Mouse (Mus musculus) embryonic facial prominence, embryonic 10.5 days (tissue): ENCODE results near the gene Slc9b2. TPM values are rescaled to one million over a fixed set of nuclear protein-coding genes. Genes with fewer than 3 reads are reported as not detected.

Experiments
- DNase-seq: peaks from one replicate; pipeline ENCODE4 v3.0.0-alpha.2; 2017; ENCODE audit warnings: low spot score
- H3K27ac ChIP-seq: fragments of 300-500 bp; sonication (generic); replicated peaks from 2 replicates; pipeline ENCODE4 v1.5.1; 2016; ENCODE audit warnings: mild to moderate bottlenecking
- H3K27me3 ChIP-seq: fragments of 300-500 bp; sonication (generic); replicated peaks from 2 replicates; pipeline ENCODE4 v1.6.1; 2016; ENCODE audit warnings: low read depth, mild to moderate bottlenecking; ENCODE audit not compliant: poor library complexity, severe bottlenecking
- H3K36me3 ChIP-seq: fragments of 300-500 bp; sonication (generic); replicated peaks from 2 replicates; pipeline ENCODE4 v1.6.1; 2016; ENCODE audit warnings: mild to moderate bottlenecking, moderate library complexity
- H3K4me1 ChIP-seq: fragments of 300-500 bp; sonication (generic); 2 replicates; pipeline ENCODE4 v1.6.1; 2016
- H3K4me3 ChIP-seq: fragments of 300-500 bp; sonication (generic); 2 replicates; pipeline ENCODE4 v1.5.1; 2016; ENCODE audit warnings: mild to moderate bottlenecking, moderate library complexity
- H3K9me3 ChIP-seq: fragments of 300-500 bp; sonication (generic); 2 replicates; pipeline ENCODE4 v1.6.1; 2016; ENCODE audit warnings: mild to moderate bottlenecking
- WGBS: fragments of 180-500 bp; shearing (Covaris S2); methylation state at CpG from one replicate; pipeline ENCODE4 v1.1.7; 2016; 5-methylcytosine and 5-hydroxymethylcytosine counted together
- polyA plus RNA-seq: library from polyadenylated mRNA; unstranded; fragments of >200 nt; fragmentation: Nextera tagmentation; extraction: Ambion mirVana; gene quantifications from 2 replicates; pipeline ENCODE4 v1.2.1, GENCODE M21; 2016

Gene Slc9b2
- polyA plus RNA-seq, 1 experiment from 2014 or later: 3.0 TPM

- WGBS: 89% methylated on average over 8 of the region's 8 CpGs
- Histone ChIP-seq H3K9me3 (no peaks in the 10 kb centered on the region), H3K36me3 (no peaks in the 10 kb centered on the region), H3K27me3 (no peaks in the 10 kb centered on the region), H3K4me1 (no peaks in the 10 kb centered on the region), H3K27ac (no peak overlapping the region), H3K4me3 (no peak overlapping the region)
- DNase-seq: no peak
These were observed 19.3 kb upstream of the Slc9b2 start for GRCm38 (mm10) chr3:135288138-135288750.

- WGBS: 84% methylated on average over 1 of the region's 1 CpGs
- Histone ChIP-seq H3K9me3 (no peaks in the 10 kb centered on the region), H3K27me3 (no peaks in the 10 kb centered on the region), H3K4me1 (peaks cover 3% of the 10 kb centered on the region; the same call in 1 of the 2 replicates), H3K36me3 (no peaks in the 10 kb centered on the region), H3K4me3 (no peak overlapping the region), H3K27ac (no peak overlapping the region)
- no peak for DNase-seq
These were observed 18.4 kb upstream of the Slc9b2 start for GRCm38 (mm10) chr3:135289148-135289547.

DNA sequence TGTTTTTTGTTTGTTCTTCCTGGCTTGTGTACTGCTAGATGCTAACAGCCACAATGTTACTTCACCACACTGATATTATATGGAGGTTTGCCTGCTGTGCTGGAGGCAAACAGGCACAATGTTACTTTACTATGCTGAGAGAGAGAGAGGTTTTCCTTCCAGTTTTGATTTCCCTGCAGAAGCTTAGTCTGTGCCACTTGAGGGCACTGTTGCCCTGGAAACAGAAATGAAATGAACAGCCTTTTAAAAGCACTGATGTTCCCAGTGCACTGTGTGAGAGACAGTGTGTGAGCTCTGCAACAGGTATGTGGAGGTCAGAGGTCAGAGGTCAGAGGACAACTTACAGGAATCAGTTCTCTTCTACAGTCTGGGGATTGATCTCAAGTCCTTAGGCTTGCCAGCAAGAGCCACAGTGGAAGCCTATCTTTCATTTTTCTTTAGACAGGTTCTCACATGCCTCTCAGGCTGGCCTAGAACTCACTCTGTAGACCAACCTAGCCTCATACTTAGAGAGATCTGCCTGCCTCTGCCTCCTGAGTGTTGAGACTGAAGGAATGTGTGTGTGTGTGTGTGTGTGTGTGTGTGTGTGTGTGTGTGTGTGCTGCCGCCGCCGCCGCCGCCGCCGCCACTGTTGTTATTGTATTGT is 17.1 kb upstream of the Slc9b2 start:
- peak; percentile 58 for DNase-seq

DNA sequence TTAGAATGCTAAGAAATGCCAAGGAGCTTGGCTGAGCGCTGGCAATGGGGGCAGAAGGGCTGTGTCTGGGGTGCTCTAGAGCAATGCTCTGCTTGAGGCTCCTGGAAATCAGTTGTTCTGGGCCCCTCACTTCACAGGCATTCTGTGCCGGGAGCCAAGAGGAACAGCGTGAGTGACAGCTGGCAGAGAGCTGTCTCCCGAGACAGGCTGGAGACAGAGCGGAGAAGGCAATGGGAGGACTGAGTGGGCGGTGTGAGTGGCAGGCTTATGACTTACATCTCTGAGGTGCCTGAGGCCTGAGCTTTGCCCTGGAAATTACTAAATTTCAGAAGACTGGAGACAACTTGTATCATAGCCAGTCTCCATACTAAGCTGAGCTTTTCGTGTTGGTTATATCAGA is 13.8 kb upstream of the Slc9b2 start:
- Histone ChIP-seq H3K36me3 (no peaks in the 10 kb centered on the region), H3K4me1 (peaks cover 3% of the 10 kb centered on the region; the same call in 1 of the 2 replicates), H3K9me3 (no peaks in the 10 kb centered on the region), H3K4me3 (no peak overlapping the region), H3K27me3 (no peaks in the 10 kb centered on the region), H3K27ac (no peak overlapping the region)
- no peak for DNase-seq
- 53% methylated on average over 7 of the region's 7 CpGs for WGBS

More for the DNA sequence above, 17.1 kb upstream of the Slc9b2 start:
- Histone ChIP-seq H3K27ac (no peak overlapping the region), H3K4me3 (no peak overlapping the region), H3K4me1 (peaks cover 3% of the 10 kb centered on the region; the same call in 1 of the 2 replicates), H3K9me3 (no peaks in the 10 kb centered on the region), H3K27me3 (no peaks in the 10 kb centered on the region), H3K36me3 (no peaks in the 10 kb centered on the region)
- 98% methylated on average over 6 of the region's 7 CpGs for WGBS

GRCm38 (mm10) chr3:135295559-135295958 is 11.9 kb upstream of the Slc9b2 start:
- Histone ChIP-seq H3K36me3 (no peaks in the 10 kb centered on the region), H3K4me3 (no peak overlapping the region), H3K4me1 (peaks cover 3% of the 10 kb centered on the region; the same call in 1 of the 2 replicates), H3K27ac (no peak overlapping the region), H3K27me3 (no peaks in the 10 kb centered on the region), H3K9me3 (no peaks in the 10 kb centered on the region)
- DNase-seq: no peak
- WGBS: 83% methylated on average over 1 of the region's 1 CpGs

DNA sequence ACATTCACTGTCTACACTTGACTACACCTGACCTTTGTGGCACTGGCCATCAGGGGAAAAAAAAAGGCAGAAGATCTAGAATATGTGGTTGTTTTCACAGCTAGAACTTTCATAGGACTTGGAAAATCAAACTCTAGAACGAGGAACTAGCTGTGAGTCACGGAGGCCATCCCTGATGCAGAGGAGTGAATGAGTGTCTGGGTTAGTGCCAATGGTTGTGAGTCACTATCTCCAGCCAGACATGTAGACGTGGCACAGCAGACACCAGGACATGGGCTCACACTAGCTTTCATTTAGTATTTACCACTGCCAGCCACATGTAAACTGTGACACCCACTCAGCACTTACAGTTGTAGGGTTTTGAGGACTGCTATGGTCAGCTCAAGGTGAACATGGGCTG is 8.9 kb upstream of the Slc9b2 start:
- Histone ChIP-seq H3K27me3 (no peaks in the 10 kb centered on the region), H3K36me3 (no peaks in the 10 kb centered on the region), H3K4me3 (no peak overlapping the region), H3K4me1 (peaks cover 8% of the 10 kb centered on the region), H3K9me3 (no peaks in the 10 kb centered on the region), H3K27ac (no peak overlapping the region)
- 82% methylated on average over 3 of the region's 3 CpGs for WGBS
- DNase-seq: no peak

DNA sequence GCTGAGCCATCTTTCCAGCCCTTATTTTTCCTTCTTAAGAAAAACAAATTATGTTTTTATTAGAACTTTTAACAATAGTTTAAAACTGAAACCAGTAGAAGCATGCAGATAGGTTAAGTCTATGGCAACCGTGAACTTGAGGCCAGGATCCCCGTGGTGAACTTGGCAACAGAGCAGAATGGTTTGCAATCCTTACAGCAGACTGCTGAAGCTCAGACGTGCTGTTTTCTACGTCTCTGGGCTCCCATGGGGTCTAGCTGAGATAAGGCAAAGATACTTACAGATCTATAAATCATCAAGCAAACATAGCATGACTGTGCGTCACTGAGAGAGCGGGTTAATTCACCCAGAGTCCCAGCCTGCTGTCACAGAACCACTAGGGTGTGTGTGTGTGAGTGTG is 7.4 kb upstream of the Slc9b2 start:
- H3K9me3 ChIP-seq: no peaks in the 10 kb centered on the region
- 77% methylated on average over 6 of the region's 6 CpGs for WGBS
- H3K36me3 ChIP-seq: no peaks in the 10 kb centered on the region
- H3K4me1 ChIP-seq: peaks cover 18% of the 10 kb centered on the region
- no peak for DNase-seq
- no peak overlapping the region for H3K4me3 ChIP-seq
- no peak overlapping the region for H3K27ac ChIP-seq
- no peaks in the 10 kb centered on the region for H3K27me3 ChIP-seq

- Histone ChIP-seq H3K4me3 (no peak overlapping the region), H3K36me3 (no peaks in the 10 kb centered on the region), H3K27ac (no peak overlapping the region), H3K9me3 (no peaks in the 10 kb centered on the region), H3K4me1 (peaks cover 35% of the 10 kb centered on the region), H3K27me3 (peaks cover 20% of the 10 kb centered on the region)
- 20% methylated on average over 6 of the region's 6 CpGs for WGBS
- DNase-seq: no peak
These were observed 3.4 kb upstream of the Slc9b2 start for GRCm38 (mm10) chr3:135304060-135304459.

DNA sequence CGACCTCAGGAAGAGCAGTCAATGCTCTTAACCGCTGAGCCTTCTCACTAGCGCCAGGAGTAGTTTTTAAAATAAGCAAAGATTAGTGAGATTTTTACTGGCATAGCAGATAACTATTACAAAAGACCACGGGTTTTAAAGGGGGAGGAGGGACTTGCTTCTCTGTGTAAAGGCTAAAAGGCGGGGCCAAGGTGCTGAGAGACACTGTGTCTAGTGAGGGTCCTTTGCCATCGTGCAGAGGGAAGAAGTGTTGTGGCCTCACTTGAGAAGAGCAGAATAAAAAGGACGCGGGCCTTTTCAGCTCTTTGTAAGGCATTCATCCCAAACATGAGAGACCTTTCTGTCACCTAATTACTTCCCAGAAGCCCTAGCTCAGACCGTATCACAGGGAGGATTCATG is 2.9 kb upstream of the Slc9b2 start:
- WGBS: 17% methylated on average over 9 of the region's 9 CpGs
- no peak overlapping the region for H3K27ac ChIP-seq

GRCm38 (mm10) chr3:135312916-135313491 is 5.5 kb downstream of the Slc9b2 start:
- no peaks in the 10 kb centered on the region for H3K9me3 ChIP-seq
- WGBS: 20% methylated on average over 2 of the region's 2 CpGs
- H3K36me3 ChIP-seq: no peaks in the 10 kb centered on the region
- H3K27me3 ChIP-seq: 0 out of 2 replicates have a peak, but pooled peaks cover 5% of the 10 kb centered on the region
- no peak overlapping the region for H3K4me3 ChIP-seq
- H3K27ac ChIP-seq: no peak overlapping the region
- peaks cover 12% of the 10 kb centered on the region for H3K4me1 ChIP-seq
- no peak for DNase-seq

More for the DNA sequence above, 2.9 kb upstream of the Slc9b2 start:
- no peaks in the 10 kb centered on the region for H3K9me3 ChIP-seq
- H3K4me1 ChIP-seq: peaks cover 35% of the 10 kb centered on the region
- DNase-seq: no peak
- no peaks in the 10 kb centered on the region for H3K36me3 ChIP-seq
- no peak overlapping the region for H3K4me3 ChIP-seq
- H3K27me3 ChIP-seq: peaks cover 20% of the 10 kb centered on the region

DNA sequence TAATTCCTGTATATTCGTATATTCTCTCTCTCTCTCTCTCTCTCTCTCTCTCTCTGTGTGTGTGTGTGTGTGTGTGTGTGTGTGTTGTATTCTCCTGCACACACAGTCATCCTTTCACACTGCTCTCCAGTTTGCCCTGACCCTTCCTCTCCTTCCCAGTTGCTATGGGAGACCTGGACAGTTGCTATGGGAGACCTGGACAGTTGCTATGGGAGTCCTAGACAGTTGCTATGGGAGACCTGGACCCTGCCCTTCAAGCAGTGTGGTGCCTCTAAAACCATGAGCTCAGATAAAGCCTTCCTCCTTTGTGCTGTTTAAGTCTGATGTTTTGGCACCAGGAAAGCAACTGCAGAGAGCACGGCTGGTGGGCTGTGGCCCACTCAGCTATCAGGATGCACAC is 6.2 kb downstream of the Slc9b2 start:
- DNase-seq: peak; percentile 19
- Histone ChIP-seq H3K4me3 (no peak overlapping the region), H3K36me3 (no peaks in the 10 kb centered on the region), H3K27ac (no peak overlapping the region), H3K9me3 (no peaks in the 10 kb centered on the region), H3K27me3 (no peaks in the 10 kb centered on the region), H3K4me1 (peaks cover 10% of the 10 kb centered on the region)
- 80% methylated on average over 2 of the region's 2 CpGs for WGBS

DNA sequence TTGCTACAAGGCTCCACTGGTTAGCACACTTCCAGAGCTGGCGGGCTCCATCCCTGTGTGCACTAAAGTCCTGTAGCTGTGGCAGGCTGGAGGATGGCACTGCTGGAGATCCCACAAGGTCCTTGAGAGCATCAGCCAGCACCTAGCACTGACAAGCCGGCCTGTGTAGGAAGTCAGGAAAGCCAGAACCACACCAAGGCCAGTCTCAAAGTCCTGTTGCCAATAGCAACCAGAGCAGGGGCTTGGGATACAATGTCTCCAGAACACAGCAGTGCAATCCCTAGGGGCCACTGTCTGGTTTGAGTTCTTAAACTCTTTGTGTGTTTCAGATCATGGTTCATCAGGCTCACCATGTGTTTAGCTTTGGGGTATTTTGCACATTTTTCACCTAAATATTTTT is 7.3 kb downstream of the Slc9b2 start:
- no peak overlapping the region for H3K27ac ChIP-seq
- peaks cover 10% of the 10 kb centered on the region for H3K4me1 ChIP-seq
- H3K27me3 ChIP-seq: no peaks in the 10 kb centered on the region
- H3K36me3 ChIP-seq: no peaks in the 10 kb centered on the region
- WGBS: 56% methylated on average over 2 of the region's 2 CpGs
- no peak overlapping the region for H3K4me3 ChIP-seq
- no peaks in the 10 kb centered on the region for H3K9me3 ChIP-seq
- DNase-seq: peak; percentile 37
